Mouse (Mus musculus) layer of hippocampus, postnatal 36 days (tissue): Measurements from ENCODE around the gene Zfp654. TPM values are rescaled to one million over a fixed set of nuclear protein-coding genes. Genes with fewer than 3 reads are reported as not detected.

Experiments used
- DNase-seq, 2 experiments: peaks; one replicate each; pipeline ENCODE4 v3.0.0; 2022
- total RNA-seq, 2 experiments: library from RNA; stranded (reverse); gene quantifications; 2 replicates each; pipeline ENCODE4 v1.2.3; 2021

Gene Zfp654
- total RNA-seq, 2 experiments from 2014 or later = 17.1 to 17.6 TPM

DNA sequence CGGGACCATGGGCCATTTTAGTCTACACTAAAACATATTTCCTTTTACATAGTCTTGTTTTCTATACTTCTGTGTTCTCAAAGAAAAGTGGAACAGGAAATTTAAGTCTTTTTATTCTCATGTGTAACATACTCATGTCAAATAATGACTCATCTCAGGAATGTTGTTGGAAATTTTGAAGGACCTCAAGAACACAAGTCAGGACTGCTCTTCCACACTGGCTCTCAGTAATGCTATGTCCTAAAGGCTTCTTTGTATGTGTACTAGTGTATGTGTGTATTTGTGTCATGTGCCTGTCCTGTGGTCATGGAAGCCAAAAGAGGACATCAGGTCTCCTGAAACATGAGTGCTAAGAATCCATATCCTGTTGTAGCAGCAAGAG is 92.2 kb downstream of the Zfp654 start:
- DNase-seq = no peak

GRCm38 (mm10) chr16:64758561-64759244 is 92.7 kb downstream of the Zfp654 start:
- DNase-seq = no peak

DNA sequence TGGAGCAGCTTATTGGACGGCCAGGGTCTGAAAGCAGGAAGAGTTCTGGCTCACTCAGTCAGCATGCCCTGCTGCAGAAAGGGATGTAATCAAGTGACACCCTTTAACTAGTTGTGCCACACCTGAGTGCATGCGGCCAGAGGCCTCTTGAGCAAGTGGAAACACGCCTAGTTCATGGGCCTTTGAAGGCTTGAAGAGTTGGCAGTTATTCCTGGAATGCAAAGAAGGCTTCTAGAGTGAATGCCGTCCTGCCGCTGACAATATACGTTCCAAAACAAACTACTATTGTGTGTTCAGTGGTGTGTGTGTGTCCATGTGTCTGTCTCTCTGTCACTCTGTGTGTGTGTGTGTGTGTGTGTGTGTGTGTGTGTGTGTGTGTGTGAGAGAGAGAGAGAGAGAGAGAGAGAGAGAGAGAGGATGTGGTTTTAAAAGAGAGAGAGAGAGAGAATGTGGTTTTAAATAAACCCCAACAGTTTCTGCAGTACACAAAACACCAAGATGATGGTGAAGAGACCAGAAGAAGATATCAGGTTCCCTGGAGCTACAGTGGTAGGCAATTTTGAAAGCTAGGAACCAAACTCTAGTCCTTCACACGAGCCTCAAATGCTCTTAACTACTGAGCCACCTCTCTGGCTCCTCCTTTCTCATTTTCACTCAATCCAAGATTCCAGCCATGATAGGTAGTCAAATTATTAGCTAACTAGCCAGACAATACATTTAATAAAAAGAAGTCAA is 93.6 kb downstream of the Zfp654 start:
- no peak for DNase-seq

DNA sequence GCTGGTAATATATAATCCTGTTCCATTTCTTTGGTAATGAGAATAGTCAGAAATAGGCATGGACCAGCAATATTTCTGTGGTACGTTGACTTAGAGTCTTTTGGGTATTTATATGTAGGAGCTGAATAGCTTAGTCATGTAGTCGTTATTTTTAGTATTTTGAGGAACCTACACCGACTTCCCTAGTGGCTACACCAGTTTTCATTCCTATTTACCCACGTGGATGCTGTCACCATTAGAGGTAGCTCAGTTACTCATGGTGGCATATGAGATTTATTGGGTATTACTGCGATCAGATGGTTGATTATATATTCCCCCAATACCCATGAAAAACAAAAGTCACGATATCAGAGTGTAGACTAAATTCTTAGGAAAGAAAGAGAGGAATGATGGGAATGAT is 95.1 kb downstream of the Zfp654 start:
- no peak for DNase-seq

GRCm38 (mm10) chr16:64754743-64755139 is 96.7 kb downstream of the Zfp654 start:
- DNase-seq = no peak

GRCm38 (mm10) chr16:64753990-64754742 is 97.3 kb downstream of the Zfp654 start:
- no peak for DNase-seq

DNA sequence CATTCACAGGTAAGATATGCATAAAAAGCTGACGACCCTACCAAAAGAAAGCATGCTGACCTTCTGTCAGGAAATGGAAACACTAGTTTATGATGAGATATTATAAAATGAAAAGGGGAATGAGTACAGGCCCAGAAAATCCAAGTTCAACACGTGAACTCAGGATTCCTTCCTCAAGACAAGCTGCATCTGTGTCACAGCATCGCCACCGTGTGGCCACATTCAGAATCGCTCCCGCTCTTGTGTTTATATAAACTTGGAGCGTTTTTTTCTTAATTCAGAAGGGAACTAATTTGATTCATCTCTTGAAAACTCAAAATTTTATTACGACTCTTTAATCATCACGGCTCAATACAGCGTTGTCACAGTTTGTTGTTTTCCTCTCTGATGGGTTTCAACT is 103.2 kb downstream of the Zfp654 start:
- peak; percentile 52 to 67 for DNase-seq

- DNase-seq = no peak
Measured at GRCm38 (mm10) chr16:64745089-64745488, 106.4 kb downstream of the Zfp654 start.

DNA sequence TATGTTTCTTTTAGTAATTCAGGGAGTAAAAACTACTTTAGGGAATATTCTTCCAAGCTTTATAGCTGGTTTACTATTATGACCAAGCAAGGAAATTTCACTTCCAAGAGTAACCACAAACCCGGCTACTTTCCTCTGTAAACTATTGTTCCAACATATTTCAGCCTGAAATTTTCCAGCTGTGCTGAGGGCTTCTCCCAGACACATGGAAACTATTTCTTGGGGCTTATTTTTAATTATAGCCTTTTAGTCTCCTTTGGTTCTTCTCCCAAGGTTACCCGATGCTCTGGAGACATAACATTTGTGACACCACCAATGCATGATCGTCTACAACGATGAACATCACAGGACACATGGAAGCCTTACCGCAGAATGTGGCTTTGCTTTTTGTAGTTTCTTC is 114.2 kb downstream of the Zfp654 start:
- no peak for DNase-seq

Other genes starting within 250 kb of the Zfp654 start
- 1 to 10 TPM in 1 of 2 experiments, under 1 TPM in 1; 0.92 to 1.4 TPM for gene Csnka2ip, start 249.2 kb downstream of the Zfp654 start, total RNA-seq
- gene 4930453N24Rik, start 80.5 kb downstream of the Zfp654 start, total RNA-seq = 10 to 100 TPM; 21.3 to 23.9 TPM
- gene Cggbp1, start 344 bp upstream of the Zfp654 start, total RNA-seq = 10 to 100 TPM; 64.9 to 67.9 TPM